Mouse (Mus musculus) R1 (cell line): ENCODE data around the gene Slco3a1.

Experiments
- DNase-seq: peaks from one replicate; pipeline ENCODE4 v3.0.0-alpha.2; 2018; ENCODE audit warnings: low read depth, low spot score

Slco3a1 gene

DNA sequence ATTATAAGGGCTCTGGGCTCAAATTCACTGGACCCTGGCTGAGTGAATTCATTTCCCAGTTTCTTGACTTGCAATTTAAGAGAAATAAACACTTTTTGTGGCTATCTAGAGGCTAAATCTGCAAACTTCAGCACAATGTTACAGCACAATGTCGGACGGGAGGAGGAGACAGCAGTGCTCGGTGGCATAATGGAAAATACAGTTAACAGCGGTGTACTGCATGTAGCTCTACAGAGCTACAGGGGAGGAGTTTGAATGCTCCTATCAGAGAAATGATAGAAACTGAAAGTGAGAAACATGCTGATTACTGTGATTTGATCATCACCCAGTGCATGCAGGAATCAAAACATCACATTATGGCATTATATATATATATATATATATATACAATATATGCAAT, 68.5 kb downstream of the Slco3a1 start:
- no peak for DNase-seq

DNA sequence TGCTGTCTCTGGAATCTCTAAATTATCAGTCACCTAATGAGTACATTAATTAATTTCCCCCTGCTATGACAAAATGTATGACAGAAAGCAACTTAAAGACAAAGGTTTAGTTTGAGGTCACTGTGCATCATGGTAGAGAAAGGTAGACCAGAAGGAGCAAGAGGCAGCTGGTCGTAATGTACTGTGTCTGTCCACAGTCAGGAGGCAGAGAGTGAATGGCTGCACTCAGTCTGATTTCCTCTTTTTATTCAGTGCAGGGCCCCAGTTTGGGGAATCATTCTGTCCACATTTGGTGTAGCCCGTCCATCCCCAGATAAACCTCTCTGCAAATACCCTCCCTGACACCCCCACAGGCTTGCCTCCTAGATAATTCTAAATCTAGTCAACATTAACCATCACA, 68.9 kb downstream of the Slco3a1 start:
- no peak for DNase-seq

DNA sequence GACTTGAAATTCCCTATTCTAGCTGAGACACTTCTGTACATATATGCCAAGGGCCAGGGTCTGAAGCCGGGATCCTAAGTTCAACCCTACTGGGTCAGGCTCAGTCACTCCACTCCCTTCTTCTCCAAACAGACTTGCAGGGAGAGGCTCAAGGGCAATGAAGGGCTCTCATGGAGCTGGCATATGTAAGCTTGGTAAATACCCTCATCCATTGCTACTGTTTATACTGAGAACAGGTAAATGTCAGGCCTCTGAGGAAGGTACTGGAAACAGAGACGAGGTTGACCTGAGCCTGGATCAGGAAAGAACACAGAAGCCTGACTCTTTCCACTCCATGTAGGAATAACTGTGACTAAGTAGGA, 70.6 kb downstream of the Slco3a1 start:
- DNase-seq, result no peak

- no peak for DNase-seq
Observed at GRCm38 (mm10) chr7:74483294-74484023, 71.1 kb downstream of the Slco3a1 start.

DNA sequence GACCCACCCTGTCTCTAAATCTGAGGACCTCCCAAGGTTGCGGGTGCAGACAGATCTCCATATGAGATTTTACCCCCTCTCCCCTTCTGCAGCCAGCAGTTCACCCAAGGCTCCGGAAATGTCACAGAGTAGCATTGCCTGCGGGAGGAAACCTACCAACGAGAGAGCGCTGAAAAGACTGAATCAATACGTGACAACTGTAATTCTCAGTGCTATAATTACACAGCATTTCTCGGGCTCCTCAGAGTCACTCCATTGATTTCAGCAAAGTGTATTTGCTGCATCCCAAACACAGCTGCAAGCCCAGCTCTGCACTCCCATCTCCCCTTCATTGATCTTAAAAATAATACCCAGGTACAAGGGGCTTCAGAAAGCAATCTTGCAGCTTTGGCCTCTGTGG, 82.8 kb downstream of the Slco3a1 start:
- no peak for DNase-seq

- DNase-seq, result no peak
Observed at GRCm38 (mm10) chr7:74466886-74467285, 87.7 kb downstream of the Slco3a1 start.

DNA sequence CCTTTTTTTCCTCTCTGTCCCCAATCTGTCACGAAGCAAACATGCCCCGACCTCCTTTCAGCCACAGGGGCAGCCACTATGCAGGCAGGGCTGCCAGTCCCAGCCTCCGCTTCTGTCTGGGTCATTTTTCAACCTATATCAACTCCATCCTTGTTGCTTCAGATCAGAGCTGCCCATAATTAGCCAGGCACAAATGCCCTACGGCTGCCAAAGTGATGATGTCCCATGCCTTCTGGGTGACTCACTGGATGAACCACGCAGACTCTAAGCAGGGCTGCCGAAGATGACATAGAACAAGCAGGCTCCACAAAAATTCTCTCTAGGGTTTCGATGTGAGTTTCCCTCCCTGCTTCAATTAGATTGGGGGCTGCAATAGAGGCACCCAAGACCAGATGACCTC, 89.9 kb downstream of the Slco3a1 start:
- no peak for DNase-seq

DNA sequence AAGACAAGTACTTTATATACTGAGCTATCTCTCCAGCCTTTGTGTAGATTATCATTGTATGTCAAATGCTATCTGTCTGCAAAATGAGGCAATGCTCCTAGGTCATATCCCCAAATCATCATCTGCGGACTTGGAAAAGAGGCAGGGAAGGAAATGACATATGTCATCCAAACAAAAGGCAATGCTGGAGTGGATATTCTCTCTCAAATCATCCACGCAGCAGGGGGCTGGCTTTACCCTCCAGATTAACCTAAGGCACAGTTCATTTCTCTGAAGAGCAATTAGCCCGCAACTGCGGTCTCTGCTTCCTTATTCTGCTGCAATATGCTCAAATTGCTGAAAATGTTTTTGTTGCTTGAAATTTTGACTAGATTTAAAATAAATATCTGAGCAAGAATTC, 92.1 kb downstream of the Slco3a1 start:
- DNase-seq, result peak; percentile 10

DNA sequence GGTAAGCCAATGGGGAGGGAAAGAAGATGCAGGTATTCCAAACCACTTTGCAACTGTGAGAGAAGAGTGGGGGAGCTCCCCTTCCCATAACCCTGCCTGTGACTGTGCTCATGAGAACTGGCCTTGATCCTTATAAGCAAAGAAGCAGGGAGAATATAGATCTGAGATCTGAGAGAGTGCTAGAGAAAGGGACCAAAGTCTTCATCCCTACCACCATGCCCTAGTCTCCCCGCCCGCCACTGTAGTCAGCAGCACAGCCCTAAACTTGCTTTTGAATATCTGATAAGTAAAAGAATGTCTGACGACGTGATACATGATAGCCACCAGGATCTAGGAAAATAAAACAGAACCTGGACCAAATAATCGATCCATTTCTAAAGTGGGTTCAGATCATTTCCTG, 92.8 kb downstream of the Slco3a1 start:
- DNase-seq, result no peak

GRCm38 (mm10) chr7:74461146-74461545, 93.4 kb downstream of the Slco3a1 start:
- no peak for DNase-seq

DNA sequence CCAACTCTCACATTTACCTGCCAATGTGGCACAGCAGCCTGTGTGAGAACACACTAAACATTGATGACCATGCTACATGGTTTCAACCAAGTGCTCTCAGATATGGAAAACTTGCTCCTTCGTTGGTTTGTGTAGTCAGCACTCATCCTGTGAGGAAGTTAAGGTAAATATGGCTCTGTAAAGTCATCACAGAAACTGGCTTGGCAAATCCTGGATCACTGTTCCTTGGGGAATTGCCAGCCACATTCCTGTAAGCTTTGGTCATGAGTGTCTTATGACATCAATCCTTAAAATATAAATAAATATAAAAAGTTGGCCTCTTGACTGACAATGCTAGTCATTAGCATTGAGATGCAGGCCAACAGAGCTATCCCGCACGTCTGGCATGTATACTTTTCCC, 94.8 kb downstream of the Slco3a1 start:
- no peak for DNase-seq

- DNase-seq, result no peak
Observed at GRCm38 (mm10) chr7:74459277-74459676, 95.3 kb downstream of the Slco3a1 start.

DNA sequence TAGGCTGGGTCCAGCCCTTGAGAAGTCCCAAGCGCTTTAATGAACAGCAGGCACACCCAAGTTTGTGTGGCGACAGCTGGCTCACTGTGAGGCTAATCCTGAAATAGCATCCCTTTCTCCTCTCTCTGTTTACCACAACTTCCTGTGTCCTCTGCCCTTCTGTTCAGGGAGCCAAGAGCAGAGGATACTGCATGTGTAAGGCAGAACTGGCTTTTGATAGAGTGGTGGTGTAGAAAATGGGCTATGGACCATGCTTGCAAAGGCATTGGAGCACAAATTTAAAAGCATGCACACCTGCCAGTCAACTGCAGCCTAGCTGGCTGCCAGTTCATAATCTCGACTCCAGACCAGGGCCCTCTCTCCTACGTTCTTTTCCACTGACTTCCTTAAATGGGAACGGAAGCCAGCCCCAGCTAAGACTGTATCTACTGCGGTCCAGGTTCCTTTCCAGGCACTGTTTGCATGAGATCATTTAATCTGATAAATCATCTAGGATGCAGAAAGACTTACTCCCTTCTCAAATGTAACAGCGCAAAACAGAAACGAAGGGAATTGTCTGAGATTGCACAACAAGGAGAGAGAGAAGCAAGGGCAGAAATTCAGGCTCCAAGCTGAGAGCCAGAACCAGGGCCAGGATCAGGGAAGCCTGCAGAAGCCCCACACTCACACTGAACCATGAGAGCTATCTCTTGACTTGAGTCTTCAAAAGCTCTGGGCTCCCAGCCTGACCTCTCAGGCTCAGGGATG, 95.9 kb downstream of the Slco3a1 start:
- DNase-seq, result no peak

DNA sequence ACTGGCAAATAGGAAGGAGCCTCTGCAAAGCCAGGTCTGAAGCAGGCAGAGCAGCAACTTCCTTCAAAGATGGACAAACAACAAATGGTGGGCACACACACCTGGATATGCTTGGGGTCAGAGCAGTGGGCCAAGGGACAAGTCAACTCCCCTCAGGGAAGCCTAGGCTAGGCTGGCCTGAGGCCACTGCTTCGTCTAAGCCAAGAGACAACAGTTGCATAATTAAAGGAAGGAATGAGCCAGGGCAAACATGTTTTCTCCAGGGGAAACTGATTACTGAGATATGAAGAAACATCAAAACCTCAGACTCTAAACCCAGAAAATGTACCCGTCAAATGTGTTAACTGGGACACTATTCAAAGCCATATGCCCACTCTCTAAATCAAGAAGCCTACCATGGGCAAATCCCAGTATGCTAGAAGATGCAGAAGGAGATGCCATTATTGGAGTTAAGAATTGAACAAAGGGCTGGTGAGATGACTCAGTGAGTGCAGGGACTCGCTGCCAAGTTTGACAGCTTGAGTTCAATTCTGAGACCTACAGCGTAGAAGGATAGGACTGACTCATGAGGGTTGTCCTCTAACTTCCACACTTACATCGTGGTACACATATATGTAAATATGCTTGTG, 97.1 kb downstream of the Slco3a1 start:
- no peak for DNase-seq

- DNase-seq, result no peak
Observed at GRCm38 (mm10) chr7:74456781-74457180, 97.8 kb downstream of the Slco3a1 start.

DNA sequence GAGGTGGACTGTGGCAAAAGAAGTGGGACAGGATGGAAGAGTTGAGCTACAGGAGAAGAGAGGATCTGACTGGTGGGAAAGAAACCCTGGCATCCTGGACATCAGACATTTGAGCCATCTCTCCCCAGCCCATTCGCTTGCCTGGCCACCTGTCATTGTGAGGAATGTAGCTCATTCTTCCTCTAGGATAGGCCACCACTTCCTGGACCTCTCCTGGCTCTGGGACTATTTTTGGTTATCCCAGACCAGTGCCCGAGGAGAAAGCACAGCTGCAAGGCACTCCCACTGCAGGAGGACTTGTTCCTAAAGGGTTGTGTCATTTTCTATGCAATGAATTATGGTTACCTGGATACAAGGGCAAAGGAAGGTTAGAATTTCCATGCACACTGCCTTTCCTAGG, 103.5 kb downstream of the Slco3a1 start:
- DNase-seq, result no peak

- no peak for DNase-seq
Observed at GRCm38 (mm10) chr7:74449802-74450201, 104.8 kb downstream of the Slco3a1 start.

DNA sequence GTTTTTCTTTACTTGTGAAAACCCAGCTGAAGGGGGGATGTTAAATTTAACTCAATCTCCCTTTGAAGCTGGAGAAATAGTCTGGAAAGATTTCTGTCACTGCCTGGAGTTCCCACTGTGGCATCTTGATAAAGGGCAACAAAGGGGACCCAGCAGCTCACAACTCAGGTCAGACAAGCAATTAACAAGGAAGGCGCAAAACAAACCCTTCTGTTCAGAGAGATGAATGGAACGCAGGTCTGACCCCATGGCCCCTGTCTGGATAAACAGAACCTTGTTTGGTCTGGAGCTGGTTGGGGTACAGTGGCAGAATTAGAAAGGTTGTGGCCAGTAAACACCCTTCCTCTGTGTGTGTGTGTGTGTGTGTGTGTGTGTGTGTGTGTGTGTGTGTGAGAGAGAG, 106.8 kb downstream of the Slco3a1 start:
- no peak for DNase-seq

DNA sequence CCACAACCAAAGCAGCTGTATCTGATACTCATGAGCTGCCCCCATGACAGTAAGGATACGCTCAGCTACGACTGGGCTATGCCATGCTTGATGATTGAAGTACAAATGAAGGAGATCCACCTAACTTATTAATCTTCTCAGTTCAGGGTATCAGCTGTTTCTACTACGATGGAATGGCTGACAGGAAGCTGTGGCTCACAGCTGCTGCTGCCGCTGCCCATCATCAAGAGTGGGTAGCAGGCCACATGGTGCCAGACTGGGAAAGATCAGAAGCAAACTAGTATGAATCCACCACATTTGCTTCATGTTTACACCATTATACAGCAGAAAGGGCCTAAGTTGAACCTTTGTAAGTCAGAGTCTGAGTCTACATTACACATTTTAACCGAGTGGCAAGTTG, 109.4 kb downstream of the Slco3a1 start:
- DNase-seq, result no peak

- no peak for DNase-seq
Observed at GRCm38 (mm10) chr7:74442380-74442779, 112.2 kb downstream of the Slco3a1 start.

- DNase-seq, result no peak
Observed at GRCm38 (mm10) chr7:74437534-74437933, 117.0 kb downstream of the Slco3a1 start.

DNA sequence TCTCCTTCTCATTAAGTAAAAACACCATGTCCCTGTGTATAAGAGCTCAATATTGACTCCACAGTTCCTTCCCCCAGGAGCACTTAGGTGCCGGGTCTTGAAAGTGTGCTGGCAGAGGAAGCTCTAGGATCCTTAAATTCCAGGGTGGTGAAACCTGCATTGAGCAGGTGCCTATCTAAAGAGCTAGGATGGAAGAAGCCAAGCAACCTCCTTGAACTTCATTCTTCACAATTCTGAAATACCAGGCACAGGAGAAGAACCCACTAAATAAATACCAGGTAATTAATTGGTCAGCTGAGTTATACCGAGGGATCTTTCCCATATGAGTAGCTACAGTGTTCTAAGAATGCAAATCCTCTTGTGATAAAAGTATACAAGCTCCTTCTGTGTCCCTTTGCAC, 117.9 kb downstream of the Slco3a1 start:
- DNase-seq, result no peak

- no peak for DNase-seq
Observed at GRCm38 (mm10) chr7:74432950-74433349, 121.6 kb downstream of the Slco3a1 start.
